In the genomic region with DNA sequence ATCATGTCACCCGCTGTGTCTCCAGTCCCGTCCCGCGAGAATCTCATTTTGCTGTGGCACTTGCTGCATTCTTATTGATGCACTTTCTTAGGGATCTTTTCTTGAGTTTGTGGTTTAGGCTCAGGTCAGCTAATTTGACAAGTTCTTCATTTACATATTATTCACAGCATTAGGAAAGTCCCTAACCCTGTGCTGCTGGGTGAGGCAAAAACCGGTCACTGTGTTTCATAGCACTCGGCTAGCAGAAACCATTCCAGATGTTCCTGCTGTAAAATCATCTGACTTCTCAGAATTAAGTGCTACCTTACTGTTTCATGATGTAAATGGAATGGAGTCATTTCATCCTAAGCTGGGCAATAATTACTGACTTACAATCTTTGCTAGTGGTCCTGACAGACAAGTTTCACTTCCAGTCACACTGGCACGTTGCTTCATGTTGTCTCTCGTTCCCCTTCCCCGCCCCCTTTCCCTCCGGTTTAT, we compare ENCODE assay signal across 13 mouse cellular contexts.
A peak's percentile ranks its signal among the peaks of the same experiment; 100 is the strongest.
DNase-seq lines count a peak whose midpoint lies in the region; ATAC-seq and TF ChIP-seq lines count a peak whose summit lies in the region.
"Had no signal": no experiment of that assay in that cellular context is flagged by ENCODE, and none has a peak within 500 bp of the region (broad histone marks: within the 10 kb centered on the region; RNA-seq: fewer than 3 reads in every experiment).

No protein-coding gene starts in this region.

- H3K36me3 ChIP-seq in liver, postnatal 0 days (replicated peaks; ENCODE audit: insufficient read depth, low read length): no peaks in the 10 kb centered on the region
- no peaks in the 10 kb centered on the region for H3K36me3 ChIP-seq in stomach, embryonic 16.5 days (ENCODE audit: control insufficient read depth, insufficient read depth, low read length)
- H3K36me3 ChIP-seq: midbrain, embryonic 15.5 days; neural tube, embryonic 12.5 days had no signal

- no peak overlapping the region for H3K4me2 ChIP-seq in liver, postnatal 0 days (ENCODE audit: low read depth, low read length)
- no peak overlapping the region for H3K4me2 ChIP-seq in stomach, embryonic 16.5 days (ENCODE audit: low read depth, low read length)
- H3K4me2 ChIP-seq: liver, embryonic 11.5 days; midbrain, embryonic 15.5 days; neural tube, embryonic 12.5 days had no signal

- no peak overlapping the region for H3K9ac ChIP-seq in liver, postnatal 0 days (replicated peaks)
- H3K9ac ChIP-seq in stomach, embryonic 16.5 days (ENCODE audit: low read length): no peak overlapping the region
- H3K9ac ChIP-seq: midbrain, embryonic 15.5 days; neural tube, embryonic 12.5 days had no signal

- H3K27ac ChIP-seq in liver, postnatal 0 days (ENCODE audit: low read depth): no peak overlapping the region
- H3K27ac ChIP-seq in stomach, embryonic 16.5 days (ENCODE audit: low read length): peak overlapping the region; percentile 19; the same call in 1 of the 2 replicates
- H3K27ac ChIP-seq: midbrain, embryonic 15.5 days; neural tube, embryonic 12.5 days had no signal

- no peaks in the 10 kb centered on the region for H3K27me3 ChIP-seq in liver, postnatal 0 days (ENCODE audit: insufficient read depth, low read length)
- no peaks in the 10 kb centered on the region for H3K27me3 ChIP-seq in stomach, embryonic 16.5 days (ENCODE audit: control insufficient read depth, insufficient read depth, low read length)
- H3K27me3 ChIP-seq: midbrain, embryonic 15.5 days; neural tube, embryonic 12.5 days had no signal

- H3K4me1 ChIP-seq in liver, postnatal 0 days (ENCODE audit: insufficient read depth): no peaks in the 10 kb centered on the region
- no peaks in the 10 kb centered on the region for H3K4me1 ChIP-seq in stomach, embryonic 16.5 days (ENCODE audit: control insufficient read depth, insufficient read depth, low read length)
- H3K4me1 ChIP-seq: midbrain, embryonic 15.5 days; neural tube, embryonic 12.5 days had no signal

- ATAC-seq in liver, postnatal 0 days: peak; percentile 41
- no peak for ATAC-seq in stomach, embryonic 16.5 days (ENCODE audit: insufficient read depth, low FRiP score)
- ATAC-seq: hindbrain, embryonic 16.5 days; midbrain, embryonic 15.5 days had no signal

- no peak for TF ChIP-seq EP300 in liver, postnatal 0 days (IDR thresholded peaks at IDR 0.05; ENCODE audit: low read depth)

- no peak for TF ChIP-seq CTCF in liver, postnatal 0 days (IDR thresholded peaks at IDR 0.05; ENCODE audit: low read depth)

- no peak for DNase-seq in liver, postnatal 0 days
- DNase-seq in liver: no peak
- DNase-seq in NIH3T3 (ENCODE audit: low read depth): peak; percentile 37
- peak; percentile 35 for DNase-seq in fibroblast of lung, adult 2 months (ENCODE audit: low read depth)
- no peak for DNase-seq in urinary bladder, adult 2 months (ENCODE audit: low spot score)
- DNase-seq in adrenal gland, postnatal 4 days (ENCODE audit: low spot score in 2 of 2): no peak
- DNase-seq: cerebellum, postnatal 14 days; right cerebral cortex, postnatal 4 days had no signal

- no peak overlapping the region for H3K4me3 ChIP-seq in liver, postnatal 0 days (ENCODE audit: low read depth, low read length)
- H3K4me3 ChIP-seq in stomach, embryonic 16.5 days (replicated peaks; ENCODE audit: low read length): no peak overlapping the region
- H3K4me3 ChIP-seq: midbrain, embryonic 15.5 days; neural tube, embryonic 12.5 days had no signal

- 77% methylated on average over 10 of the region's 10 CpGs for WGBS in liver, postnatal 0 days (ENCODE audit: insufficient replicate concordance)
- WGBS in stomach, embryonic 16.5 days: 77% methylated on average over 10 of the region's 10 CpGs

- no peaks in the 10 kb centered on the region for H3K9me3 ChIP-seq in liver, postnatal 0 days (ENCODE audit: low read length)
- no peaks in the 10 kb centered on the region for H3K9me3 ChIP-seq in stomach, embryonic 16.5 days (replicated peaks; ENCODE audit: control insufficient read depth, low read length)
- H3K9me3 ChIP-seq: midbrain, embryonic 15.5 days; neural tube, embryonic 12.5 days had no signal

Comparison
In these comparisons a context has a peak if more than half of its experiments do, and no peak if none do; other contexts are left out.
1. DNase-seq: peak in NIH3T3 (single experiment) and fibroblast of lung, adult 2 months (single experiment); none in liver, postnatal 0 days (single experiment), liver (single experiment), urinary bladder, adult 2 months (single experiment) and adrenal gland, postnatal 4 days (0 of 2).